Mouse (Mus musculus) embryonic facial prominence, embryonic 11.5 days (tissue): ENCODE results near the gene Pfkp. TPM values are rescaled to one million over a fixed set of nuclear protein-coding genes. Genes with fewer than 3 reads are reported as not detected.

Experiments
- ATAC-seq: fragments of 200-750 bp; cut with Nextera tagmentation; replicated peaks from 2 replicates; pipeline ENCODE4 v1.8.0; 2017; ENCODE audit warnings: low read depth; ENCODE audit not compliant: insufficient number of reproducible peaks, low FRiP score, low TSS enrichment
- DNase-seq: peaks from one replicate; pipeline ENCODE4 v3.0.0-alpha.2; 2015; ENCODE audit warnings: low spot score
- H3K27ac ChIP-seq: fragments of 300-500 bp; sonication (generic); replicated peaks from 2 replicates; pipeline ENCODE4 v1.5.1; 2014; ENCODE audit warnings: mild to moderate bottlenecking, low read depth, low read length, control low read depth
- H3K27me3 ChIP-seq: fragments of 300-500 bp; sonication (generic); 2 replicates; pipeline ENCODE4 v1.6.1; 2014; ENCODE audit warnings: mild to moderate bottlenecking, low read length, moderate library complexity, mixed read lengths; ENCODE audit not compliant: control insufficient read depth, insufficient read depth
- H3K36me3 ChIP-seq: fragments of 300-500 bp; sonication (generic); replicated peaks from 2 replicates; pipeline ENCODE4 v1.6.1; 2014; ENCODE audit warnings: low read depth, mild to moderate bottlenecking, low read length, moderate library complexity, mixed read lengths; ENCODE audit not compliant: control insufficient read depth, insufficient read depth
- H3K4me1 ChIP-seq: fragments of 300-500 bp; sonication (generic); 2 replicates; pipeline ENCODE4 v1.6.1; 2014; ENCODE audit warnings: low read length, mixed read lengths; ENCODE audit not compliant: control insufficient read depth, insufficient read depth
- H3K4me2 ChIP-seq: fragments of 300-500 bp; sonication (generic); 2 replicates; pipeline ENCODE4 v1.6.1; 2014; ENCODE audit warnings: low read depth, mild to moderate bottlenecking, control low read depth, low read length, moderate library complexity
- H3K4me3 ChIP-seq: fragments of 300-500 bp; sonication (generic); 2 replicates; pipeline ENCODE4 v1.5.1; 2014; ENCODE audit warnings: low read depth, low read length, control low read depth
- H3K9ac ChIP-seq: fragments of 300-500 bp; sonication (generic); replicated peaks from 2 replicates; pipeline ENCODE4 v1.6.1; 2014; ENCODE audit warnings: mild to moderate bottlenecking, control low read depth, low read length
- H3K9me3 ChIP-seq: fragments of 300-500 bp; sonication (generic); replicated peaks from 2 replicates; pipeline ENCODE4 v1.6.1; 2016; ENCODE audit warnings: mild to moderate bottlenecking, low read length, inconsistent platforms, mixed read lengths; ENCODE audit not compliant: control insufficient read depth
- WGBS: fragments of 180-500 bp; shearing (Covaris S2); extraction: QIAGEN DNeasy Blood & Tissue Kit; methylation state at CpG from one replicate; pipeline ENCODE4 v1.1.7; 2014; 5-methylcytosine and 5-hydroxymethylcytosine counted together
- polyA plus RNA-seq: library from polyadenylated mRNA; unstranded; fragments of >200 nt; fragmentation: Nextera tagmentation; extraction: Ambion mirVana; gene quantifications from 2 replicates; pipeline ENCODE4 v1.2.1, GENCODE M21; 2014

Gene Pfkp
- polyA plus RNA-seq, 1 experiment from 2014 or later, result 16.7 TPM

DNA sequence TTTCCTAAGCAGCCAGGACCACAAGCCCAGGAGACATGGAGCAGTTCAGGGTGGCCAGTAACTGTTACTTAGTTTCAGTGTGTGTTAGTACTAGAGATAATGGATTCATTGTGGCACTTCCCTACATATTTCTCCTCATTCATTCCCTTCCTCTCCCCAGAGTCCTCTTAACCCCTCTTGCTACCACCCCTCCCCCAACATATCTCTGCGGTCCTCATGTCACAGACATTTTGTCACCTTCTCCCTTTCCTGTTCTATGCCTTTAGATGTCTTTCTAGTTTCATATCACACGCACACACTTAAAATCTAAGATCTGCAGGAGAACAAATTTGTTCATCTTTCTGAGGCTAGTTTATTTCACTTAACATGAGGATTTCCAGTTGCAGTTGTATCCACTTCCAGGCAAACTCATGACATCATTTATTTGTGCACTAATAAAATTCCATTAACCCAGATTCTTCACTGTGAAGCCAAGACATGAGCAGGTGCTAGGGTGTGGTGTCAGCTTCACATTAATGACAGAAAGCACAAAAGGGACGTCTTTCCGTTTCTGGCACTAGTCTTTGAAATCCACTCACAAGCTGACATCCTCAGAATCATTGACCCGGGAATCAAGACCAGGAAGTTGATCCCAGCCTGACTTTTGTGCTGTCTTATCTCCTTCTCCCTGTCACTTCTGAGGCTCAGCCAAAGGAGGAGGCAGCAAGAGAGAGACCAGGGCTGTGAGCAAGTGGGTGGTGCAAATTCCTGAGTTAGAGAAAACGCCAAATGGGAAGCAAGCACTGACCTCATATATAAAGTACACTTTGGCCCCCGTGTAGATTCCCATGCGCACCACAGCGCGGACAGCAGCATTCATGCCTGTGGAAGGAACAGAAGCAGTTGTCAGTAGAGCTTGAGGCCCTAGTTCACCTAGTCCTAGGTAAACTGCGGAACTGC lies 13.2 kb downstream of the Pfkp start:
- H3K9me3 ChIP-seq, result no peaks in the 10 kb centered on the region
- no peak overlapping the region for H3K4me2 ChIP-seq
- DNase-seq, result no peak
- no peak overlapping the region for H3K27ac ChIP-seq
- no peaks in the 10 kb centered on the region for H3K4me1 ChIP-seq
- no peak overlapping the region for H3K4me3 ChIP-seq
- ATAC-seq, result no peak
- H3K27me3 ChIP-seq, result no peaks in the 10 kb centered on the region
- H3K9ac ChIP-seq, result no peak overlapping the region
- 67% methylated on average over 11 of the region's 11 CpGs for WGBS
- H3K36me3 ChIP-seq, result no peaks in the 10 kb centered on the region

DNA sequence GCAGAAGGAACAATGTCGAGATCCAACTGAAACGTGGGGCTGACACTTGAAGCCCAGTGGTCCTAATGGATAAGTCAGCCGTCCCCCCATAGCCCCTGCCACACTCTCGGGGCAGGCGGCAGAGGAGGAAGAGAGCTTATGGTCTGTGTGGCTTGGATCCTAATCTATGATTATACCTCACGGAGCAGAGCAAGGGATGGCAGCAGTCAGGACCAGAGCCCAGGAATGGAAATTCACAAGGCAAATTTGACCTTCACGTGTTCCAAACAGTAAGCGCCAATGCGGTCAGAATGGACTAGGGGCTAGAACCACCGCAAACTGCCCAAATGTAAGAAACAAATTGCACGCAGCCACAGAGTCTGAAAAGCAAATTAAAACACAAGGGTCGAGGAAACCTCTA lies 14.5 kb downstream of the Pfkp start:
- Histone ChIP-seq H3K9me3 (no peaks in the 10 kb centered on the region), H3K9ac (no peak overlapping the region), H3K4me3 (no peak overlapping the region), H3K4me1 (no peaks in the 10 kb centered on the region), H3K27me3 (no peaks in the 10 kb centered on the region), H3K4me2 (no peak overlapping the region), H3K27ac (no peak overlapping the region), H3K36me3 (no peaks in the 10 kb centered on the region)
- no peak for ATAC-seq
- no peak for DNase-seq
- WGBS, result 78% methylated on average over 12 of the region's 12 CpGs

DNA sequence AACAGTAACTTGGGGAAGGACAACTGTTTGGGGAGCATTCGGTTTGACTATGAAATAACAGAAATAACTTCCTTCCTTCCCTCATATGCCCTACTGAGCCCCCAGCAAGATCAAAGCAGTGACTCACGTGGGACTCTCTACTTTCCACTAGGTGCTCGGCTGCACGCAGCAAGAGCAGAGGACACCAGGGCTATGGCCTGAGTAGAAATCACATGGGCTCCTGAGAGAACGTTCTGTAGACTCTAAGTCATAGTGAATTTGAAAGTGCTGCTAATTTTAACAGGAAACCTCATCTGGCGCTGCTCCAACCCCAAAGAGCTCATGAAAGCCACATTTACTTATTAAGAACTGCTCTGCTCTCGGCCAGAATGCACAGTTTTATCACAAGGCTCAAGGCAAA lies 15.1 kb downstream of the Pfkp start:
- H3K4me2 ChIP-seq, result no peak overlapping the region
- H3K27me3 ChIP-seq, result no peaks in the 10 kb centered on the region
- DNase-seq, result no peak
- no peaks in the 10 kb centered on the region for H3K36me3 ChIP-seq
- H3K9me3 ChIP-seq, result no peaks in the 10 kb centered on the region
- ATAC-seq, result no peak
- no peak overlapping the region for H3K27ac ChIP-seq
- no peak overlapping the region for H3K4me3 ChIP-seq
- H3K9ac ChIP-seq, result no peak overlapping the region
- WGBS, result 54% methylated on average over 7 of the region's 7 CpGs
- H3K4me1 ChIP-seq, result no peaks in the 10 kb centered on the region

DNA sequence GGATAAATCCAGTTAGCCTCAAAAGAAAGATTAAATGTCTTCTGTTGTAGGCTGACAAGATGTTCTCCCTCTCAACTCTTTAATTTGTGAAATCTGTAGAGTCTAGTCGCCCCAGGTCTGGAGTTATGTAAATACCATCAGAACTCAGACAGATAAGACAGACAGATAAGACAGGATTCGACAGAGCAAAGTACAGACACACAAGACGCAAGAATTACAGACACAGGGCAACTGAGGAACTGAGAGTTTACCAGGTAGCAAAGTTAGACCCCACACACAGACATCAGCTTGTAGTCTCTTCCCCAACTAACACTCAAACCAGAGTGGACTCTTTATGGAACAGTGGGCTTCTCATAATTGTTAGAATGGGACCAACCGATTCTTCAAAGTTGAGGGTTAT lies 15.6 kb downstream of the Pfkp start:
- DNase-seq, result no peak
- Histone ChIP-seq H3K4me1 (no peaks in the 10 kb centered on the region), H3K4me3 (no peak overlapping the region), H3K27me3 (no peaks in the 10 kb centered on the region), H3K4me2 (no peak overlapping the region), H3K9ac (no peak overlapping the region), H3K27ac (no peak overlapping the region), H3K36me3 (no peaks in the 10 kb centered on the region), H3K9me3 (no peaks in the 10 kb centered on the region)
- no peak for ATAC-seq
- WGBS, result 77% methylated on average over 4 of the region's 4 CpGs

DNA sequence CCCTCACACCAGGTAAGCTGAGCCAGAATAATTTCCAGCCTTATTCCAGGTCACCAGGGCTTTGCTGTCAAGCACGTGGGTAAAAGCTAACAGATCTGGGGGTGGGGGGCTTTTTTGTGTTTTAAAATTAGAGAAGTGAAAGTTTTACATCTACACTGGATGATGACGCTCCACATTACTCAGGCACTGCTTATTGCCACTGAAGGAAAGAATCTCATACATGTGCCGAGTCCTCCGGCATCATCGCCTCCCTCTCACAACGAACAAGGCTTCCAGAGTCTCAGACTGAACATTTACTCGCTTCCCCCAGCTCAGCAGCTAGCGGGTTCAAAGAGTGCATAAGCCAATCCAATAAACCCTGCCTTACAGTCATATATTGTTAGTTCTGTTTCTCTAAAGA lies 16.1 kb downstream of the Pfkp start:
- no peak for ATAC-seq
- DNase-seq, result no peak
- H3K27ac ChIP-seq, result no peak overlapping the region
- H3K9ac ChIP-seq, result no peak overlapping the region
- no peaks in the 10 kb centered on the region for H3K9me3 ChIP-seq
- H3K4me3 ChIP-seq, result no peak overlapping the region
- 61% methylated on average over 8 of the region's 8 CpGs for WGBS
- no peak overlapping the region for H3K4me2 ChIP-seq
- H3K27me3 ChIP-seq, result no peaks in the 10 kb centered on the region
- H3K4me1 ChIP-seq, result no peaks in the 10 kb centered on the region
- no peaks in the 10 kb centered on the region for H3K36me3 ChIP-seq

DNA sequence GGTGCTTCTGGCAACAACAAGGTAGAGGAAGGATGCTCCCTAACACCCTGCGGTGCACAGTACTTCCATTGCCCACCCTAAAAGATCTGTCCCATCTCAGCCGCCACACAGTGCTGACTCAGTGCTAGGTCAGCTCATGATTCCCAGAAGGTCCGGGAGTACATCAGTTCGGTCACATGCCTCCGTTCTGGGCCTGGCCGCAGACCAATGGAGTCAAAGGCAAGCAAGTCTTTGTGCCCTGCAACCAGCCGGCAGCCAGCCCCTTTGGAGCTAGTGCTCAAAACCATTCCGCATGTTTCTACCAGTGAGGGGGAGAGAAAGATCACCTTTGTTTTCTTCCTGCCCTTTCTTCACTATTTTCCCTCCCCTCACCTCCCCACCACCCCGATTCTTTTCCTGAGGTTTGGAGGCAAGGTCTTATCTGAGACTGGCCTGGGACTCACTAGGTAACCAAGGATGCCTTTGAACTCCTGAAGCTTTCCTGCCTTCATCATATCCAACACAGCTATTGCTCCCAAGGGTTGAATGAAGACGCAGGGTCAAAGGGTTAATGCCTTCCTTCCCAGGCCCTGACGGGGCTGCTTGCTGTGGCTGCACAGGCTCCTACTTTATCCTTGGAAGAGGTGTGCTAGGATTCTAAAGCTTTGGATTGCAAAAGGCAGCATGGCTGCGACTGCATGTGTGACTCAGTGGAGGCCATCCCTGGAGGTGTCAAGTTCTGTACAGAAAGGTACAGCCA lies 16.6 kb downstream of the Pfkp start:
- Histone ChIP-seq H3K9ac (no peak overlapping the region), H3K9me3 (no peaks in the 10 kb centered on the region), H3K4me2 (no peak overlapping the region), H3K4me3 (no peak overlapping the region), H3K27me3 (no peaks in the 10 kb centered on the region), H3K27ac (no peak overlapping the region), H3K4me1 (no peaks in the 10 kb centered on the region), H3K36me3 (no peaks in the 10 kb centered on the region)
- WGBS, result 62% methylated on average over 12 of the region's 12 CpGs
- ATAC-seq, result no peak
- DNase-seq, result peak; percentile 18

DNA sequence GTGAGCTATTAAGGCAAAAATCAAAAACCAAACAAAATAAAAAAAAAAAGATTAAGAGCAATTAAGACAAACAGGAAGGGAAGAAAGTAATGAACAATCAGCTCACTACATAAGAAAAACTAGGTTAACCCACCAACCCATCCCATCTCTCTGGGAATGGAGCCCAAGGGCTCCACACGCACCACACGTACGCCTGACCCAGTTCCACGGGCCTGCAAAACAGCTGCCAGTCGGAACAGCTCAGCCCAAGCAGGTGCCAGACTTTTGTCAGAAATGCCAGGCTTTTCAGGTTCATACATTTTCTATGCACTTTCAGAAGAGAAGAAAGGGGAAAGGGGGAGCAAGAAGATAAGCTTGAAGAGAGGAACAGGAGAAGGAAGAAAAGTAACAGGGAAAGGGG lies 17.9 kb downstream of the Pfkp start:
- H3K4me1 ChIP-seq, result no peaks in the 10 kb centered on the region
- H3K27me3 ChIP-seq, result no peaks in the 10 kb centered on the region
- ATAC-seq, result no peak
- H3K4me2 ChIP-seq, result no peak overlapping the region
- no peaks in the 10 kb centered on the region for H3K36me3 ChIP-seq
- H3K9ac ChIP-seq, result no peak overlapping the region
- 85% methylated on average over 5 of the region's 5 CpGs for WGBS
- no peak for DNase-seq
- no peaks in the 10 kb centered on the region for H3K9me3 ChIP-seq
- H3K4me3 ChIP-seq, result no peak overlapping the region
- no peak overlapping the region for H3K27ac ChIP-seq

DNA sequence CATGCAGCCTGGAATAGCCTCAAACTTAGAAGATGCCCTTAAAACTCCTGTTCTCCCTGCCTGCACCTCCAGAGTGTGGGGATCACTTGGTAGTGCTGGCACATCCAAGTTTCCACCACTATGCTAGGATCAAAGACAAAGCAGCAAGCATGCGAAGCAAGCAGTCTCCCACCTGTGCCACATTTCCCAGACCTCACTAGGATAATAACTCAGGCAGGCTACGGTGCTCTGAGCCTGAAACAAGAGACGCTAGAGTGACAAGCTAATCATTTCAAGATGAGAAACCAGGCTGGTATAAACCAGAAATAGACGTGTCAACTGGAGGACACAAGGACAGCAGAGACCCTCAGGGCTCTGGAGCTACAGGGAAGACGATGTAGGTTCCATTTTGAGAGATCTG lies 18.6 kb downstream of the Pfkp start:
- H3K27ac ChIP-seq, result no peak overlapping the region

More for the DNA sequence above, 18.6 kb downstream of the Pfkp start:
- no peaks in the 10 kb centered on the region for H3K4me1 ChIP-seq
- DNase-seq, result peak; percentile 84
- no peak overlapping the region for H3K9ac ChIP-seq
- H3K27me3 ChIP-seq, result no peaks in the 10 kb centered on the region
- no peak overlapping the region for H3K4me3 ChIP-seq
- no peaks in the 10 kb centered on the region for H3K36me3 ChIP-seq
- H3K4me2 ChIP-seq, result no peak overlapping the region
- no peaks in the 10 kb centered on the region for H3K9me3 ChIP-seq
- 19% methylated on average over 5 of the region's 5 CpGs for WGBS
- peak; percentile 44; the same call in 1 of the 2 replicates for ATAC-seq
